Mouse (Mus musculus): ENCODE measurements around the gene Mst1.
A peak's percentile ranks its signal among the peaks of the same experiment; 100 is the strongest.

Mst1 gene

GRCm38 (mm10) chr9:108095949-108096712 lies 15.9 kb downstream of the Mst1 start:
- DNase-seq (ENCODE audit: low read depth, low spot score): no peak

DNA sequence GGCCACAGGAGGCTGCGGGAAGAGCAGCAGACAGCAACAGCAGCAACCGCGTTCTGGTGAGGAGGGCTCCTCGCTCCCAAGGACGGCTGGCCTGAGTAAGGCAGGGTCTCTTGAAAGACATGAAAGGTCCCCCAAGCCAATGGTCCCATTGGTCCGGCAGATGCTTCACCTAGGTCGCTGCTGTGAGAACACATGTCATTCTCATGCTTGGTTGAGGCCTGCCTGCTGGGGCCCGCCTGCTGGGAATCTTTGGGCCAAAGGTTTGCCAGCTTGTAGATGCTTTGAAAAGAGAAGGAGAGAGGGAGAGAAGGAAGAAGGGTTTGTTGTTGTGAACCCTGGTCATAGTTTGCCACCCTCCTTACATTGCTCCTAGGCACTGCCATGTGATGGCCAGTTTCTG lies 19.4 kb downstream of the Mst1 start:
- DNase-seq (ENCODE audit: low read depth, low spot score): no peak

- peak; percentile 41 for DNase-seq (ENCODE audit: low read depth, low spot score)
These were observed 24.7 kb downstream of the Mst1 start for GRCm38 (mm10) chr9:108104766-108105548.

DNA sequence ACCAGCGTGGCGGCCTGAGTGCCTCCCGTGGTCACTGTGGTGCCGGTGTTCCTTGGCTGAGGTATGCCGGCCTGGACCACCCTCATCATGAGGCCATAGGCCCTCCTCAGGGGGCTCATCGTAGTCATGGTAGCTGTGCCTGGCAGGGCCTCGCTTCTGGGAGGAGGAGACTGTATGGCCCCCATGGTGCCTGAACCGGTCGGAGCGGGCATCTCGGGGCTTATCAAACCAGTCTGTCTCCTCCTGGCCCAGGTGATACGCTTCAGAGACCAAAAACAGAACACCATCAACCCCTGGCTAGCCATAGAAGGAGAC lies 25.3 kb downstream of the Mst1 start:
- no peak for DNase-seq (ENCODE audit: low read depth, low spot score)

GRCm38 (mm10) chr9:108106090-108106489 lies 25.9 kb downstream of the Mst1 start:
- no peak for DNase-seq (ENCODE audit: low read depth, low spot score)

DNA sequence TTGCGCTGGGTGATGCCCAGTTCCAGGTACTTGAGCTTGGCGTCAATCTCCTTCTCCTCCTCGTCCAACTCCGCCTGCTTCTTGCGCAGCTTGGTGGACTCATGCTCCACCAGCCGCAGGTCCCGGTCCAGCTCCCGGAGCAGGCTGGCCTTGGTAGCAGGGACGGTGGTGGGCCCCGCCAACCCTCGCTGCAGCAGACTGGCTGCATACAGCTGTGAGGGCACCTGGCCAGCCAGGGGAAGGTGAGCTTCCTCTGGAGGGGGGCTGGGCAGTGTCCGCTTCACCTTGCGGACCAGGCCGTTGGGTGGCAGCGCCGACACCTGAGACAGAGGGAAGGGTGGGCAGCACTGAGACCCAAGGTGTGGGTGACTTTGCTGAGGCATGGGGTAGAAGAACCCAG lies 27.6 kb downstream of the Mst1 start:
- no peak for DNase-seq (ENCODE audit: low read depth, low spot score)

DNA sequence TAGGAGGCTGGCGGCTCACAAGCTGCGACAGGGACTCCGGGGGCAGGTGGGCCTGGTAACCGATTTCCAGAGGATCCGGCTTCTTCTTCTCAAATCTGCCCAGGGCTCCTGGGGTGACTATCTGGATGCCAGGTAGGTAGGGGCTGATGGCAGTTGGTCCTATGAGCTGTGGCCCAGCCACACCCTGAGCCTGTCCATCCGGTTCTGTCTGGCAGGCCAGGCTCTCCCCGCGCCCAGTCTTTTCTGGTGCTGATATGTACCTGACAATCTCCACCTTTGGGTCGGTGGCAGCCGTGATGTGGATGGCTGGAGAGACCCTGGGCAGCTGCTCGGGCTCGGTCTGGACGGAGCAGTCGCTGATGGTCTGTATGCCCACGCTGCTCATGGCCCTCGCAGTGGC lies 29.9 kb downstream of the Mst1 start:
- DNase-seq (ENCODE audit: low read depth, low spot score): no peak

GRCm38 (mm10) chr9:108111101-108111592 lies 30.9 kb downstream of the Mst1 start:
- DNase-seq (ENCODE audit: low read depth, low spot score): peak; percentile 34

- no peak for DNase-seq (ENCODE audit: low read depth, low spot score)
These were observed 31.4 kb downstream of the Mst1 start for GRCm38 (mm10) chr9:108111593-108112121.

DNA sequence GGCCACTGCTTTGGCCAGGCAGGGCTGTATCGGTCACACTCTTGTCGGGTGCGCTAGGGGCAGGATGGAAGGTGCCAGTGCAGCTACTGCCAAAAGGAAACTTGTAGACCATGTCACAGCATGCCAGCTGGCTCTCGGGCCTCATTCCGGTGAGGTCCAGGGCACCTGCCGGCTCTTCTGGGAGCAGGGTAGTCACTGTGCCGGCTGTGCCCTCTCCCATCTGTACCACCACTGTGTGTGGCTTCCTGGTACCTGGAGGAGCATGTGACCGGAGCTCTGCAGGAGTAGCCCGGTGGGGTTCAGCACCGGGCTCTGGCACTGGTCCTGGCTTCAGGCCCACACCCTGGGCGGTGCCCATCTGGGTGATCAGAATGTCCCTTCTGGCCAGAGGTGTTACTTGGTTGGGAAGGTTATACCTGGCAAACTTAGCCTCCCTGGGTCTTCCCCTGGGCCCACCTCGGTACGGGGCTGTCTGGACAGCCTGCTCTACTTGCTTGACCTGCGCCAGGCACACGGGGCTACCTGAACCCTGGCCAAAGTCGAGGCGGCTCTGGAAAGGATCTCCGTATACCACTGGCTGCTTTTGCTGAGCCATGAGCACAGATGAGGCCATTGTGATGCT lies 32.6 kb downstream of the Mst1 start:
- no peak for DNase-seq (ENCODE audit: low read depth, low spot score)

DNA sequence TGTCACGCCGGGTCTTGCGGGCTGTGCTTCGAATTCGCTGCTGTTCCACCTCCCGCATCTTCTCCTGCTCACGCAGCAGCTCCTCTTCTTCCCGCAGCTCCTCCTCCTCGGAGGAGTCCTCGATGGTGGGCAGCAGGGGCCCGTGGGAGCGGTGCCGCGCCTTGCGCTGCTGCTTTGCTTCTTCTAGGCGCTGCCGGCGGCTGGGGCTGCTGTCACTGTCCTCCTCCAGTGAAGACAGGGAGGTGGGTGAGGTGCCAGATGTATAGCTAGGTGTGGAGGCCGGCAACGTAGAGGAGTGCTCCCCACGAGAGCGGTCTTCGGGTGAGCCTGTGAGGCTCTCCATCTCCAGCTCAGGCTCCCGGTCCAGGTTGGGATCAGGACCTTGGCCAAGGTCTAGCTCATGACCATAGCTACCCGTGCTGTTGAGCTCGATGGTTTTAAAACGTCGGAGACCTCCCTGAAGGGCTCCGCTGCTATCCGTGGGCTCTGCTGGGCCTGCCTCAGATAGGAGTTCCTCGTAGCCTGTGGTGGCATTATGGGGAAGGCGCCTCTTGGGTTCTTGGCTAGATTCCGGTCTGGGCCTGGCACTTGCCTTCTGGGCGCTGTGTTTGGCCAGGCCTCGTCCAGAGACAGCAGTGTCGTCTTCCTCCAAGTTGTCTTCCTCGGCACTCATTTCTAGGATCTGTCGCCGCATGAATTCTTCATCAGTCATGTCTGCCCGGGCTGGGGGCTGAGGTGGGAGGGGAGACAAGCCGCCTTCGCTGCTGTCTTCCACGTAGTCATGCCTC lies 35.2 kb downstream of the Mst1 start:
- no peak for DNase-seq (ENCODE audit: low read depth, low spot score)

DNA sequence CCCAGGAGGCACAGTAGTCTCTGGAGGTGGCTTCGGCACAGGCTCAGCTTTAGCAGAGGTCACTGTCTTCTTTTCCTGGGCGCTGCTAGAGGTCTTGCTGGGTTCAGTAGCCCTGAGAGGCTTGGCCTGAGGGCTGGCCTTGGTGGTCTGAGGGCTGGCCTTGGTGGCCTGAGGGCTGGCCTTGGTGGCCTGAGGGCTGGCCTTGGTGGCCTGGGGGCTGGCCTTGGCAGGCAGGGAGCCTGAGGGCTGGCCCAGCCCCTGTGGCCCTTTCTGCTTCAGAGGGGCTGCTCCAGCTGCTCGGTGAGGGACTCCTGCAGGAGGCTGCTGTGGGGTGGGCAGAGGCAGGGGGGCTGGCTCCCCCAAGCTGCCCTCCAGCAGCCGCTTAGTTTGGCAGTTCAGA lies 36.9 kb downstream of the Mst1 start:
- DNase-seq (ENCODE audit: low read depth, low spot score): no peak

DNA sequence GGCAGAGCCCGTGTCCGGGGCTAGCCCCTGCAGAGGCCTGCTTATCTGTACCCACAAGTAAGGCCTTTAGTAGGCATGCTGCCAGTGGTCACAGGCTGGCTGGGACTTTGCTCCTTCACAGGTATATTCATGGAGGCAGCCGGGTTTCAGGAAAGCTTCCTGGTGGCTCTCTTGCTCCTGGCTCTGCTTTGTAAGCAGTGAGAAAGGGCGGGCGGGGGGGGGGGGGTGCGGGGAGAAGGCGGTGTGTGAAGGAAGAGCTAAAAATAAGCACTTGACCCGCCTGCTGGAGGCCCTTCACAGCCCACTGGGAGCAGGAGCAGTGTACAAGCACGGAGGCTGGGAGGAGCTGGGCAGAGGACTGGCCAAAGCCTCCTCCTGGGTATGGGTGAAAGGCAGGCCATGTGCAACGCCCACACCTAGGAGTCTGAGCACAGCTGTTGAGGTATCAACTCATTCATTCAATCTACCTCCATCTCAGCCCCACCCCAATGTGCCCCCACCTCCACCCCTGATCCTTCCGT lies 39.7 kb downstream of the Mst1 start:
- DNase-seq (ENCODE audit: low read depth, low spot score): no peak

DNA sequence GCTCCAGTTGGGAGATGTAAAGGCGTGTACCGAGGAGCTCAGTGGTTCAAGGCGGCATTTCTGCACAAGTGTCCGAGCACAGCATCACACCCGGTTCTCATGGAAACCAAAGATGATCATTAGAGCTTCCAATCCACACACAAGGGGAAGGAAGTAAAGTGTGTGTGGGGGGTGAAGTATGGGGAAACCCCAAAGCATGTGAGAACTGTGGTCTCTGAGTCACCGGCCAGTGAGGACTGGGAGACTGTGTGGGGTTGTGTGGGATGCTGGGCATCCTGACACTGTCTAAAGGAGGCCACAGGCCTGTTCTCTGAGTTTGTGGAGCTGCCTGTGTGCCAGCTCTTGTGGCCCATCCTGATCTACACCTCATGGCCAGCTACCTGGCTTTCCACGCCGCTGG lies 40.4 kb downstream of the Mst1 start:
- peak; percentile 44 for DNase-seq (ENCODE audit: low read depth, low spot score)

DNA sequence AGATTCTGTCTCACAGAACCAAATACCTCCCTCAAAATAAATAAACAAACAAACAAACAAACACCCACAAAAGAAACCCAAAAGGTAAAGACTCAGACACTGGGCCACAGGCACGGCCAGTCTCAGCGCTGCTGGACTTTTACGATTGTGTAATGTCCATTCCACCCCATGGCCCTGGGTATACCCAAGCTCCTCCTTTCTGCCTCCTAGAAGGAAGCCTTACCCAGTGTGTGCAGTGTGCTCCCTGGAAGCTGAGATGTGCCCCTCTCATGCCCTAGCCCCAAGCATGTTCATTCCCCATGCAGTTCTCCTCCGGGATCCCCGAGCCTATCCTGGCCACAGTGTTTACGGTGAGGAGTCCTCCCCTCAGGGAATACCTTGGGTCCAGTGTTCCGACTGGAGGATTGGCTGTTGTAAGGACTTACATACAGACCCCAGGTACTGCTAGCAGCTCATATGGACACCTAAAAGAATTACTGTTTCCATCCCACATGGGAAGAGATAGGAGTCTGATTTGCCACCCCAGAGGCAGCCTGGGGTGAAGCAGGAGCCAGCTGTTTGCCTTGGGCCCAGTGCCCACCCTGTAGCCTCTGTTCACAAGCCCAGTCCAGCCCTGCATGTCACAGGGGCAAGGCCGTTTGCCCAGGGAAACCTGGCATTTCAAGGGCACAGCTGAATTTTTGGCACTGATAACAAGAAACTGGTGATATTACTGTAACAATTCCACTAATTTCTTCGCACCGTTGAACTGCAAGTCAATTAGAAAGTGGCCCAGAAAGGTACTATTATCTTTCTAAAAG lies 41.1 kb downstream of the Mst1 start:
- no peak for DNase-seq (ENCODE audit: low read depth, low spot score)

DNA sequence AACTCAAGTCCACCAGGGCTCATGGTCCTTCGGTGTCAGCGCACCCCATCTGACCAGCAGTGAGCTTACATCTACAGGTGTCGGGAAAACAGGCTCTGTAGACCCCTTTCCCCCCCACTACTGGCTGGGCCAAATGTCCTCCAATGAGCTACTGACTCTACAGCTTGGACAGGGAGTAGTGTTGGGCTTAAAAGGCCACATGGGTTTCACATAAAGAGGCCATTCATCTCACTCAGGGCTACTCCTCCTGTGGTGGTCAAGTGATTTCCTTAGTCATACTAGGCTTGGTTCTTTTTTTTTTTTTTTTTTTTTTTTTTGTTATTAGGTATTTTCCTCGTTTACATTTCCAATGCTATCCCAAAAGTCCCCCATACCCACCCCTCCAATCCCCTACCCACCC lies 43.7 kb downstream of the Mst1 start:
- no peak for DNase-seq (ENCODE audit: low read depth, low spot score)

GRCm38 (mm10) chr9:108125731-108126130 lies 45.5 kb downstream of the Mst1 start:
- no peak for DNase-seq (ENCODE audit: low read depth, low spot score)

- DNase-seq (ENCODE audit: low read depth, low spot score): no peak
These were observed 46.4 kb downstream of the Mst1 start for GRCm38 (mm10) chr9:108126436-108127180.

DNA sequence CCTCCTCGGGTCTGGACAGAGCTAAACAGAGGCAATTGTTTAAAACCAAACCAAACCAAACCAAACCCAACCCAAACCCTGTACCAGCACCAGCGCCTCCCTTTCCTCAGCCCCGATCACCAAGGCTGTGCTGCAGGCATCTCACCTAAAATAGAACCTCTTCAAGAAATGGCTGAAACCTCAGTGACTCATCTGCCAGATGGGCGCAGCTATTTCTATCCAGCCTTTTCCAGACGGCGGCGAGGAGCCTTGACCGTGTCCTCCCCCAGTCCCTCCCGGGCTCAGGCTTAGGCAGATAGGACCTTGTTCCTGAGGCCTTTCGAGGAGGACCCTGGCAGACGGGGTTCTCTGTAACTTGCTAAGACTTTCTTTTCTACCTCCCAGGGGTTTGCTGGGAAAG lies 48.0 kb downstream of the Mst1 start:
- no peak for DNase-seq (ENCODE audit: low read depth, low spot score)

Measured in CD4-positive helper T cell, adult 2 months (primary cell).